7 mouse cellular contexts compared by ENCODE assay signal in genomic region chr9:107279378-107280321, GRCm38 (mm10). TPM values are rescaled to one million over a fixed set of nuclear protein-coding genes. Genes with fewer than 3 reads are reported as not detected.
DNase-seq lines count a peak whose midpoint lies in the region; ATAC-seq and TF ChIP-seq lines count a peak whose summit lies in the region.

No protein-coding gene starts in this region.

- ATAC-seq in G1E (ENCODE audit: extremely low read depth, insufficient number of reproducible peaks, low FRiP score, poor library complexity, severe bottlenecking) = 0 out of 2 replicates have a peak, but pooled peaks have one; percentile 4
- ATAC-seq in hindbrain, embryonic 15.5 days (ENCODE audit: low FRiP score, low read depth) = no peak
- ATAC-seq in liver, embryonic 13.5 days (ENCODE audit: low read depth) = peak; percentile 58
- no peak for ATAC-seq in neural tube, embryonic 14.5 days (ENCODE audit: low read depth)

- 35% methylated on average over 16 of the region's 16 CpGs for WGBS in hindbrain, embryonic 15.5 days
- WGBS in liver, embryonic 13.5 days (ENCODE audit: insufficient replicate concordance) = 28% methylated on average over 16 of the region's 16 CpGs
- 25% methylated on average over 16 of the region's 16 CpGs for WGBS in neural tube, embryonic 14.5 days

- peak overlapping the region; percentile 21; the same call in 1 of the 2 replicates for H3K4me2 ChIP-seq in hindbrain, embryonic 15.5 days
- H3K4me2 ChIP-seq in liver, embryonic 13.5 days = peak overlapping the region; percentile 56
- H3K4me2 ChIP-seq in neural tube, embryonic 14.5 days (ENCODE audit: low read depth, low read length) = 0 out of 2 replicates have a peak overlapping the region, but pooled peaks have one; percentile 6

- TF ChIP-seq CTCF in G1E (IDR thresholded peaks at IDR 0.05; ENCODE audit: low read depth, low read length) = no peak

- H3K4me1 ChIP-seq in G1E (ENCODE audit: insufficient read depth, low read depth, low read length) = peaks cover 67% of the 10 kb centered on the region
- H3K4me1 ChIP-seq in hindbrain, embryonic 15.5 days (replicated peaks) = peaks cover 31% of the 10 kb centered on the region
- peaks cover 27% of the 10 kb centered on the region for H3K4me1 ChIP-seq in liver, embryonic 13.5 days (replicated peaks)
- 0 out of 2 replicates have a peak, but pooled peaks cover 3% of the 10 kb centered on the region for H3K4me1 ChIP-seq in neural tube, embryonic 14.5 days (ENCODE audit: control insufficient read depth, insufficient read depth, low read length)

- H3K36me3 ChIP-seq in G1E (replicated peaks) = peaks cover 82% of the 10 kb centered on the region
- no peaks in the 10 kb centered on the region for H3K36me3 ChIP-seq in hindbrain, embryonic 15.5 days
- H3K36me3 ChIP-seq in liver, embryonic 13.5 days = no peaks in the 10 kb centered on the region
- no peaks in the 10 kb centered on the region for H3K36me3 ChIP-seq in neural tube, embryonic 14.5 days (ENCODE audit: control insufficient read depth, insufficient read depth, low read length)

- H3K9ac ChIP-seq in hindbrain, embryonic 15.5 days = no peak overlapping the region
- peak overlapping the region; percentile 27; the same call in 1 of the 2 replicates for H3K9ac ChIP-seq in liver, embryonic 13.5 days
- no peak overlapping the region for H3K9ac ChIP-seq in neural tube, embryonic 14.5 days (replicated peaks; ENCODE audit: low read depth, low read length)

- H3K27me3 ChIP-seq in G1E (ENCODE audit: insufficient read depth, low read length) = no peaks in the 10 kb centered on the region
- no peaks in the 10 kb centered on the region for H3K27me3 ChIP-seq in hindbrain, embryonic 15.5 days
- no peaks in the 10 kb centered on the region for H3K27me3 ChIP-seq in liver, embryonic 13.5 days
- no peaks in the 10 kb centered on the region for H3K27me3 ChIP-seq in neural tube, embryonic 14.5 days (ENCODE audit: control insufficient read depth, insufficient read depth, low read length)

- H3K4me3 ChIP-seq in G1E (ENCODE audit: low read depth, low read length) = no peak overlapping the region; the same call in 1 of the 2 replicates
- H3K4me3 ChIP-seq in hindbrain, embryonic 15.5 days = no peak overlapping the region
- peak overlapping the region; percentile 29 for H3K4me3 ChIP-seq in liver, embryonic 13.5 days (replicated peaks)
- no peak overlapping the region for H3K4me3 ChIP-seq in neural tube, embryonic 14.5 days (ENCODE audit: low read depth, low read length)

- no peaks in the 10 kb centered on the region for H3K9me3 ChIP-seq in G1E (replicated peaks)
- no peaks in the 10 kb centered on the region for H3K9me3 ChIP-seq in hindbrain, embryonic 15.5 days
- no peaks in the 10 kb centered on the region for H3K9me3 ChIP-seq in liver, embryonic 13.5 days (replicated peaks)
- H3K9me3 ChIP-seq in neural tube, embryonic 14.5 days (ENCODE audit: control insufficient read depth, low read length) = no peaks in the 10 kb centered on the region

- H3K27ac ChIP-seq in hindbrain, embryonic 15.5 days (replicated peaks) = no peak overlapping the region
- H3K27ac ChIP-seq in liver, embryonic 13.5 days = peak overlapping the region; percentile 50
- no peak overlapping the region for H3K27ac ChIP-seq in neural tube, embryonic 14.5 days (ENCODE audit: low read depth, low read length)

- DNase-seq in G1E (ENCODE audit: low spot score) = no peak
- peak; percentile 52 for DNase-seq in embryo, embryonic 9.5 days (ENCODE audit: extremely low spot score)
- no peak for DNase-seq in liver, embryonic 13.5 days
- DNase-seq in ovary, postnatal 36 days (ENCODE audit: low spot score) = no peak
- DNase-seq in cerebellum, postnatal 4 days (ENCODE audit: low spot score in 2 of 2) = no peak

RNA-seq across cellular contexts. Expression of gene Mapkapk3, which starts 10.0 kb away (rescaled TPM):
- 41.5 and 66.3 TPM in 2 replicates for total RNA-seq in G1E (2014; fragmentation: Nextera tagmentation)
- total RNA-seq in G1E (2017) = 99.8 and 115 TPM in 2 replicates
- polyA plus RNA-seq in G1E (2012) = 60.1 and 72.6 TPM in 2 replicates
- polyA plus RNA-seq in hindbrain, embryonic 15.5 days (2015; fragmentation: Nextera tagmentation; extraction: Ambion mirVana) = 2.7 and 3.0 TPM in 2 replicates
- 9.1 and 10.2 TPM in 2 replicates for polyA plus RNA-seq in liver, embryonic 13.5 days (2015; fragmentation: Nextera tagmentation; extraction: Ambion mirVana)
- polyA plus RNA-seq in neural tube, embryonic 14.5 days (2014; fragmentation: Nextera tagmentation; extraction: Ambion mirVana) = 2.1 and 2.2 TPM in 2 replicates

RNA-seq across cellular contexts. Expression of gene Cish, which starts 16.2 kb away (rescaled TPM):
- total RNA-seq in G1E (2014; fragmentation: Nextera tagmentation) (106 TPM in 2 replicates), G1E (2017) (22.1 and 24.7 TPM in 2 replicates)
- polyA plus RNA-seq in G1E (2012) = 151 and 158 TPM in 2 replicates
- polyA plus RNA-seq in hindbrain, embryonic 15.5 days (2015; fragmentation: Nextera tagmentation; extraction: Ambion mirVana) = 10.9 and 13.7 TPM in 2 replicates
- 10.7 and 12.2 TPM in 2 replicates for polyA plus RNA-seq in liver, embryonic 13.5 days (2015; fragmentation: Nextera tagmentation; extraction: Ambion mirVana)
- 5.4 and 7.7 TPM in 2 replicates for polyA plus RNA-seq in neural tube, embryonic 14.5 days (2014; fragmentation: Nextera tagmentation; extraction: Ambion mirVana)

RNA-seq across cellular contexts. Expression of gene Dock3, which starts 47.9 kb away (rescaled TPM):
- total RNA-seq in G1E (2014; fragmentation: Nextera tagmentation) = not detected in 2 replicates
- total RNA-seq in G1E (2017) = 0.33 and 0.46 TPM in 2 replicates
- not detected in 2 replicates for polyA plus RNA-seq in G1E (2012)
- 22.5 and 28.5 TPM in 2 replicates for polyA plus RNA-seq in hindbrain, embryonic 15.5 days (2015; fragmentation: Nextera tagmentation; extraction: Ambion mirVana)
- 0.09 and 0.19 TPM in 2 replicates for polyA plus RNA-seq in liver, embryonic 13.5 days (2015; fragmentation: Nextera tagmentation; extraction: Ambion mirVana)
- polyA plus RNA-seq in neural tube, embryonic 14.5 days (2014; fragmentation: Nextera tagmentation; extraction: Ambion mirVana) = 31.5 and 35.4 TPM in 2 replicates

RNA-seq across cellular contexts. Expression of gene Hemk1, which starts 58.5 kb away (rescaled TPM):
- total RNA-seq in G1E (2014; fragmentation: Nextera tagmentation) (29.6 and 42.6 TPM in 2 replicates), G1E (2017) (35.6 and 48.6 TPM in 2 replicates)
- polyA plus RNA-seq in G1E (2012) = 9.4 and 11.0 TPM in 2 replicates
- 15.2 and 17.2 TPM in 2 replicates for polyA plus RNA-seq in hindbrain, embryonic 15.5 days (2015; fragmentation: Nextera tagmentation; extraction: Ambion mirVana)
- 3.6 and 3.8 TPM in 2 replicates for polyA plus RNA-seq in liver, embryonic 13.5 days (2015; fragmentation: Nextera tagmentation; extraction: Ambion mirVana)
- polyA plus RNA-seq in neural tube, embryonic 14.5 days (2014; fragmentation: Nextera tagmentation; extraction: Ambion mirVana) = 15.8 and 20.1 TPM in 2 replicates

Comparison
In these comparisons a context has a peak if more than half of its experiments do, and no peak if none do; other contexts are left out.
1. ATAC-seq: peak in G1E (single experiment) and liver, embryonic 13.5 days (single experiment); none in hindbrain, embryonic 15.5 days (single experiment) and neural tube, embryonic 14.5 days (single experiment).
2. H3K4me2 ChIP-seq: peak in every context shown above with its lines; median percentile 56 in liver, embryonic 13.5 days; 21 in hindbrain, embryonic 15.5 days; 6 in neural tube, embryonic 14.5 days.
3. RNA of gene Cish, which starts 16.2 kb away (polyA plus RNA-seq): 151 to 158 TPM in G1E; 10.9 to 13.7 TPM in hindbrain, embryonic 15.5 days, 10.7 to 12.2 TPM in liver, embryonic 13.5 days and 5.4 to 7.7 TPM in neural tube, embryonic 14.5 days; every median in the first group is over 10 times any median in the second.
4. RNA of gene Dock3, which starts 47.9 kb away (polyA plus RNA-seq): 31.5 to 35.4 TPM in neural tube, embryonic 14.5 days and 22.5 to 28.5 TPM in hindbrain, embryonic 15.5 days; 0.09 to 0.19 TPM in liver, embryonic 13.5 days and not detected in G1E; every median in the first group is over 10 times any median in the second.